18 mouse cellular contexts compared by ENCODE assay signal in genomic region chr12:73529131-73529530, GRCm38 (mm10). TPM values are rescaled to one million over a fixed set of nuclear protein-coding genes. Genes with fewer than 3 reads are reported as not detected.
DNase-seq lines count a peak whose midpoint lies in the region; ATAC-seq and TF ChIP-seq lines count a peak whose summit lies in the region.
"Had no signal": no experiment of that assay in that cellular context is flagged by ENCODE, and none has a peak within 500 bp of the region (broad histone marks: within the 10 kb centered on the region; RNA-seq: fewer than 3 reads in every experiment).

No protein-coding gene starts in this region.

- no peaks in the 10 kb centered on the region; the same call in 1 of the 2 replicates for H3K4me1 ChIP-seq in lung, embryonic 14.5 days (ENCODE audit: insufficient read depth)
- peaks cover 43% of the 10 kb centered on the region for H3K4me1 ChIP-seq in limb, embryonic 13.5 days
- H3K4me1 ChIP-seq: heart, embryonic 15.5 days had no signal

- H3K4me3 ChIP-seq in lung, embryonic 14.5 days (ENCODE audit: low read depth, low read length), result no peak overlapping the region
- no peak overlapping the region for H3K4me3 ChIP-seq in limb, embryonic 13.5 days
- H3K4me3 ChIP-seq: heart, embryonic 15.5 days; midbrain, embryonic 12.5 days had no signal

- H3K9ac ChIP-seq in lung, embryonic 14.5 days, result no peak overlapping the region
- no peak overlapping the region for H3K9ac ChIP-seq in limb, embryonic 13.5 days
- H3K9ac ChIP-seq: heart, embryonic 15.5 days; midbrain, embryonic 12.5 days had no signal

- WGBS in lung, embryonic 14.5 days, result 19% methylated on average over 9 of the region's 9 CpGs
- 10% methylated on average over 9 of the region's 9 CpGs for WGBS in limb, embryonic 13.5 days

- TF ChIP-seq CTCF in lung, embryonic 14.5 days (IDR thresholded peaks at IDR 0.05; ENCODE audit: low read depth), result no peak

- H3K27me3 ChIP-seq in lung, embryonic 14.5 days (ENCODE audit: insufficient read depth, low read length), result peaks cover 9% of the 10 kb centered on the region; the same call in 1 of the 2 replicates
- peaks cover 64% of the 10 kb centered on the region for H3K27me3 ChIP-seq in limb, embryonic 13.5 days
- H3K27me3 ChIP-seq: midbrain, embryonic 12.5 days had no signal

- H3K9me3 ChIP-seq in lung, embryonic 14.5 days (ENCODE audit: low read depth, low read length), result no peaks in the 10 kb centered on the region
- no peaks in the 10 kb centered on the region for H3K9me3 ChIP-seq in limb, embryonic 13.5 days
- H3K9me3 ChIP-seq: heart, embryonic 15.5 days; midbrain, embryonic 12.5 days had no signal

- ATAC-seq in lung, embryonic 14.5 days (ENCODE audit: insufficient read depth), result no peak
- no peak for ATAC-seq in limb, embryonic 13.5 days (ENCODE audit: low FRiP score, low read depth)
- no peak for ATAC-seq in activated CD4-positive, CD25-positive, alpha-beta regulatory T cell, adult 4 months

- no peak for DNase-seq in lung, embryonic 14.5 days
- no peak for DNase-seq in lung, postnatal 14 days
- DNase-seq in embryo, embryonic 10.5 days (ENCODE audit: low spot score), result peak; percentile 91
- peak; percentile 90 for DNase-seq in forelimb bud, embryonic 11.5 days (ENCODE audit: low read depth, low spot score)
- DNase-seq in testis, postnatal 14 days (ENCODE audit: low spot score), result no peak
- no peak for DNase-seq in left cerebral cortex, adult 11 months (ENCODE audit: low spot score)
- DNase-seq: adrenal gland, adult 2 months; B cell, adult 2 months; cerebellum, adult 8-10 months; gastrocnemius, postnatal 14 days; kidney, adult 11 months; lung, adult 2 months; right cerebral cortex, postnatal 25 days; thymus, postnatal 14 days had no signal

- 0 out of 2 replicates have a peak overlapping the region, but pooled peaks have one; percentile 12 for H3K4me2 ChIP-seq in lung, embryonic 14.5 days
- H3K4me2 ChIP-seq in limb, embryonic 13.5 days (replicated peaks), result 0 out of 2 replicates have a peak overlapping the region, but pooled peaks have one; percentile 7
- H3K4me2 ChIP-seq: heart, embryonic 15.5 days; midbrain, embryonic 12.5 days had no signal

- no peak overlapping the region for H3K27ac ChIP-seq in lung, embryonic 14.5 days (ENCODE audit: low read depth)
- no peak overlapping the region for H3K27ac ChIP-seq in limb, embryonic 13.5 days
- H3K27ac ChIP-seq: heart, embryonic 15.5 days; midbrain, embryonic 12.5 days had no signal

- no peaks in the 10 kb centered on the region for H3K36me3 ChIP-seq in lung, embryonic 14.5 days (ENCODE audit: insufficient read depth)
- no peaks in the 10 kb centered on the region for H3K36me3 ChIP-seq in limb, embryonic 13.5 days
- H3K36me3 ChIP-seq: heart, embryonic 15.5 days; midbrain, embryonic 12.5 days had no signal

RNA-seq across cellular contexts. Expression of gene Tmem30b, which starts 17.1 kb away (rescaled TPM):
- polyA plus RNA-seq in lung, embryonic 14.5 days (2014; fragmentation: Nextera tagmentation; extraction: Ambion mirVana), result 4.0 and 5.1 TPM in 2 replicates
- polyA plus RNA-seq in limb, embryonic 13.5 days (2015; fragmentation: Nextera tagmentation; extraction: Ambion mirVana), result 18.2 and 19.2 TPM in 2 replicates
- not detected for polyA plus RNA-seq in activated CD4-positive, CD25-positive, alpha-beta regulatory T cell, adult 4 months (2017; shearing (Covaris generic))

RNA-seq across cellular contexts. Expression of gene Prkch, which starts 55.5 kb away (rescaled TPM):
- polyA plus RNA-seq in lung, embryonic 14.5 days (2014; fragmentation: Nextera tagmentation; extraction: Ambion mirVana), result 16.2 and 18.0 TPM in 2 replicates
- polyA plus RNA-seq in limb, embryonic 13.5 days (2015; fragmentation: Nextera tagmentation; extraction: Ambion mirVana), result 8.4 and 9.0 TPM in 2 replicates
- 10 to 100 TPM; 80.9 to 82.1 TPM for polyA plus RNA-seq in activated CD4-positive, CD25-positive, alpha-beta regulatory T cell, adult 4 months (2017; shearing (Covaris generic))

Comparison
In these comparisons a context has a peak if more than half of its experiments do, and no peak if none do; other contexts are left out.
1. DNase-seq: peak in embryo, embryonic 10.5 days (single experiment) and forelimb bud, embryonic 11.5 days (single experiment); none in lung, embryonic 14.5 days (single experiment), lung, postnatal 14 days (single experiment), testis, postnatal 14 days (single experiment) and left cerebral cortex, adult 11 months (single experiment).